Mouse (Mus musculus): ENCODE data around the gene St13. TPM values are rescaled to one million over a fixed set of nuclear protein-coding genes. Genes with fewer than 3 reads are reported as not detected.

Gene St13
- polyA plus RNA-seq, 2 experiments, result 36.2 to 48.3 TPM

DNA sequence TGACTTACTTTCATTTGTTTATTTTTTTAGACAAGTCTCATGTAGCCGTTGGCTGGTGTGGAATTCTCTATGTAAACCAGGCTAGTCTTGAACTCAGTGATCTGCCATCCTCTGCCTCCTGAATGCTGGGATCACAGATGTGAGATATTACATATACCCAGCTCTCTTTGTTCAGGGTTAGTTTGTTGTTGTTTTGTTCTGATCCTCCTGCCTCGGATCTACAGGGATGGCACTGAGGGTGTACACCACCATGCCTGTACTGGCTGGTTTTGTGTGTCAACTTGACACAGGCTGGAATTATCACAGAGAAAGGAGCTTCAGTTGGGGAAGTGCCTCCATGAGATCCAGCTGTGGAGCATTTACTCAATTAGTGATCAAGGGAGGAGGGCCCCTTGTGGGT, 51.5 kb downstream of the St13 start:
- Histone ChIP-seq H3K4me2 (ENCODE audit: low read depth) (no peak overlapping the region), H3K4me3 (ENCODE audit: insufficient read depth in 1 of 2, low read depth in 2 of 2, low read length in 2 of 2) (no peak overlapping the region), H3K4me1 (replicated peaks; ENCODE audit: control insufficient read depth in 2 of 2, insufficient read depth in 2 of 2, low read length in 1 of 2) (peaks cover 0 to 6% of the 10 kb centered on the region in 2 experiments; a peak in 2 of 4 replicates), H3K27ac (no peak overlapping the region), H3K27me3 (ENCODE audit: control insufficient read depth, insufficient read depth, low read length) (no peaks in the 10 kb centered on the region), H3K9ac (replicated peaks) (no peak overlapping the region), H3K36me3 (replicated peaks; ENCODE audit: control insufficient read depth, insufficient read depth, low read depth) (no peaks in the 10 kb centered on the region), H3K9me3 (ENCODE audit: control insufficient read depth, low read length) (no peaks in the 10 kb centered on the region)
- 57% methylated on average over 2 of the region's 2 CpGs for WGBS (ENCODE audit: insufficient replicate concordance)
- no peak for DNase-seq (ENCODE audit: low read depth in 3 of 3, low spot score in 3 of 3)
- no peak for ATAC-seq (ENCODE audit: insufficient read depth)
- TF ChIP-seq CTCF (IDR thresholded peaks at IDR 0.05; ENCODE audit: low read depth), result no peak
- TF ChIP-seq EP300 (IDR thresholded peaks at IDR 0.05; ENCODE audit: low read depth), result no peak

DNA sequence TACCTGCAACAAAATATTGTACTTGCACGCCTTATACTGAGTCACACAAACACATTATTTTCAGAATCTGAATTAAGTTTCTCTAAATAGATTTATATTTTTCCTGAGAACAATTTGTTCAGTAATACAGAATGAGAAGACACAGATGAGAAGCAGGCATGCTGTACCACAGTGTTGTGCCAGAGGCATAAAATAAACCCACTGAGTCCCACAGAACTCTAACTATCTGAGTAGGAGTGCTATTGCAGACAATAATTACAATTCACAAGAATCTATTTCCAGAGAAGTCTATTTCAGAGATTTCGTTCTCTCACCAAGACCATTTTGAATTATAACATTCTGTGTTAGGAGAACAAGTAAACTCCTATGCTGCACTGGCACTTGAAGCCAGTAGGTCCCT, 52.4 kb downstream of the St13 start:
- DNase-seq (ENCODE audit: low read depth in 3 of 3, low spot score in 3 of 3) (no peak), ATAC-seq (ENCODE audit: insufficient read depth) (no peak)
- Histone ChIP-seq H3K27ac (no peak overlapping the region), H3K4me1 (replicated peaks; ENCODE audit: control insufficient read depth in 2 of 2, insufficient read depth in 2 of 2, low read length in 1 of 2) (peaks cover 0 to 6% of the 10 kb centered on the region in 2 experiments; a peak in 2 of 4 replicates), H3K9me3 (ENCODE audit: control insufficient read depth, low read length) (no peaks in the 10 kb centered on the region), H3K4me3 (ENCODE audit: insufficient read depth in 1 of 2, low read depth in 2 of 2, low read length in 2 of 2) (no peak overlapping the region), H3K36me3 (replicated peaks; ENCODE audit: control insufficient read depth, insufficient read depth, low read depth) (no peaks in the 10 kb centered on the region), H3K4me2 (ENCODE audit: low read depth) (no peak overlapping the region), H3K27me3 (ENCODE audit: control insufficient read depth, insufficient read depth, low read length) (no peaks in the 10 kb centered on the region), H3K9ac (replicated peaks) (no peak overlapping the region)
- WGBS (ENCODE audit: insufficient replicate concordance), result 75% methylated on average over 2 of the region's 2 CpGs
- TF ChIP-seq CTCF (IDR thresholded peaks at IDR 0.05; ENCODE audit: low read depth), result no peak
- no peak for TF ChIP-seq EP300 (IDR thresholded peaks at IDR 0.05; ENCODE audit: low read depth)

DNA sequence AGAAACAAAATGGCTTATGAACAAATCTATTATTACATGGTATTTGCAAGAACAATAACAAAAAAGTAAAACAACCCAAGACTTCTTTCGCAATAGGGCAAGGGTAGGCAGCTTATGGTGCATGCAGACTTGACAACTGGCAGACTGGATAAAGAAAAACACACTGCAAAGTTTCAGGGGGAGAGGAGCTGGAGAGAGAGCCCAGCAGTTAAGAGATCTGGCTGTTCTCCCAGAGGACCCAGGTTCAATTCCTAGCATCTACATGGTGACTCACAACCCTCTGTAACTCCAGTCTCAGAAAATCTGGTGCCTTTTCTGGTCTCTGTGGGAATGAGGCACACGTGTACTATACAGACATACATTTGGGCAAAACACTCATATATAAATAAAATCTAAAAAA, 58.5 kb downstream of the St13 start:
- H3K9me3 ChIP-seq (ENCODE audit: control insufficient read depth, low read length), result no peaks in the 10 kb centered on the region
- H3K4me3 ChIP-seq (ENCODE audit: insufficient read depth in 1 of 2, low read depth in 2 of 2, low read length in 2 of 2), result no peak overlapping the region
- no peaks in the 10 kb centered on the region for H3K27me3 ChIP-seq (ENCODE audit: control insufficient read depth, insufficient read depth, low read length)
- no peaks in the 10 kb centered on the region for H3K4me1 ChIP-seq (replicated peaks; ENCODE audit: control insufficient read depth in 2 of 2, insufficient read depth in 2 of 2, low read length in 1 of 2)
- peaks cover 5% of the 10 kb centered on the region for H3K36me3 ChIP-seq (replicated peaks; ENCODE audit: control insufficient read depth, insufficient read depth, low read depth)
- H3K9ac ChIP-seq (replicated peaks), result no peak overlapping the region
- no peak overlapping the region for H3K4me2 ChIP-seq (ENCODE audit: low read depth)
- H3K27ac ChIP-seq, result no peak overlapping the region
- TF ChIP-seq CTCF (IDR thresholded peaks at IDR 0.05; ENCODE audit: low read depth) (no peak), EP300 (IDR thresholded peaks at IDR 0.05; ENCODE audit: low read depth) (no peak)
- DNase-seq (ENCODE audit: low read depth in 3 of 3, low spot score in 3 of 3) (no peak), ATAC-seq (ENCODE audit: insufficient read depth) (no peak)
- WGBS (ENCODE audit: insufficient replicate concordance), result 91% methylated on average over 2 of the region's 2 CpGs

DNA sequence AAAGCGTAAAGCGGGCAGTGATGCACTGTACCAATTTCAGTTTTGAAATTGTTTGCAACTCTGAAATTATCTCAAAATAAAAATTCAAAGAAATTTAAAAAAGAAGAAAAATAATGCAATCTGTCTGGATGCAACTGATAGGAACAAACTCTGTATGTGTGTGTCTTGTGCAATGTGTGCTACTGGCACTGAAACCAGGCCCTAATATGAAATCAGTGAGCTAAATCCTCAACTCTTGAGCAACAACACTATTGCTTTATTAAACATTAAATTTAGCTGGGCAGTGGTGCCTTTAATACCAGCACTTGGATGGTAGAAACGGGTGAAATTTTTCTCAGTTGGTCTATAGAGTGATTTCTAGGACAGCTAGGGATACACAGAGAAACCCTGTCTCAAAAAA, 60.7 kb downstream of the St13 start:
- no peak overlapping the region for H3K4me2 ChIP-seq (ENCODE audit: low read depth)
- H3K27me3 ChIP-seq (ENCODE audit: control insufficient read depth, insufficient read depth, low read length), result no peaks in the 10 kb centered on the region
- 81% methylated on average over 3 of the region's 3 CpGs for WGBS (ENCODE audit: insufficient replicate concordance)
- no peak for DNase-seq (ENCODE audit: low read depth in 3 of 3, low spot score in 3 of 3)
- ATAC-seq (ENCODE audit: insufficient read depth), result no peak
- no peak for TF ChIP-seq EP300 (IDR thresholded peaks at IDR 0.05; ENCODE audit: low read depth)
- TF ChIP-seq CTCF (IDR thresholded peaks at IDR 0.05; ENCODE audit: low read depth), result no peak
- H3K4me3 ChIP-seq (ENCODE audit: insufficient read depth in 1 of 2, low read depth in 2 of 2, low read length in 2 of 2), result no peak overlapping the region
- H3K36me3 ChIP-seq (replicated peaks; ENCODE audit: control insufficient read depth, insufficient read depth, low read depth), result peaks cover 5% of the 10 kb centered on the region
- no peaks in the 10 kb centered on the region for H3K4me1 ChIP-seq (replicated peaks; ENCODE audit: control insufficient read depth in 2 of 2, insufficient read depth in 2 of 2, low read length in 1 of 2)
- no peak overlapping the region for H3K27ac ChIP-seq
- no peak overlapping the region for H3K9ac ChIP-seq (replicated peaks)
- H3K9me3 ChIP-seq (ENCODE audit: control insufficient read depth, low read length), result no peaks in the 10 kb centered on the region

DNA sequence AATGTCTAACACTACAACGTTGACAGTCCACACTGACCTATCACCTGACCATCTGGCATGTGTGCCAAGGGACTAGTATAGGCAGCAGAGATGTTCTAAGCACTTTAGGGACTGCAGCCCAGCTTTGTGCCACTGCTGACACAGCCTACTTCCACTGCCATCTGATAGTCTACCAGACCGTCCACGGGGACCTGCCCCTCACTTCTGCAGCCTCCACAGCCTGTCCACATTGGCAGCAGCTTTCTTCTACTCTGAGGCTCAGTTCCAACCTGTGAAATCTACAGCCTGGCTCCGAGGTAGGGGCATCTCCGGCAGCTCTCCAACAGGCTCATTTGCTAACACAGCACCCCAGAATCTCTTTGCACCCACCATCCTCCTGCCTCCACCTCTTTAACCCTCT, 63.4 kb downstream of the St13 start:
- H3K4me2 ChIP-seq (ENCODE audit: low read depth), result no peak overlapping the region
- no peaks in the 10 kb centered on the region for H3K9me3 ChIP-seq (ENCODE audit: control insufficient read depth, low read length)
- H3K27me3 ChIP-seq (ENCODE audit: control insufficient read depth, insufficient read depth, low read length), result no peaks in the 10 kb centered on the region
- H3K4me3 ChIP-seq (ENCODE audit: insufficient read depth in 1 of 2, low read depth in 2 of 2, low read length in 2 of 2), result no peak overlapping the region
- H3K9ac ChIP-seq (replicated peaks), result no peak overlapping the region
- no peaks in the 10 kb centered on the region for H3K4me1 ChIP-seq (replicated peaks; ENCODE audit: control insufficient read depth in 2 of 2, insufficient read depth in 2 of 2, low read length in 1 of 2)
- no peak for ATAC-seq (ENCODE audit: insufficient read depth)
- TF ChIP-seq CTCF (IDR thresholded peaks at IDR 0.05; ENCODE audit: low read depth), result no peak
- 69% methylated on average over 5 of the region's 5 CpGs for WGBS (ENCODE audit: insufficient replicate concordance)
- DNase-seq (ENCODE audit: low read depth in 3 of 3, low spot score in 3 of 3), result no peak
- H3K27ac ChIP-seq, result no peak overlapping the region
- peaks cover 2% of the 10 kb centered on the region for H3K36me3 ChIP-seq (replicated peaks; ENCODE audit: control insufficient read depth, insufficient read depth, low read depth)

All from liver, embryonic 14.5 days (tissue).